Mouse (Mus musculus) midbrain, embryonic 13.5 days (tissue): Measurements from ENCODE around the gene Acmsd. TPM values are rescaled to one million over a fixed set of nuclear protein-coding genes. Genes with fewer than 3 reads are reported as not detected.

ENCODE experiments used
- ATAC-seq: fragments of 200-750 bp; cut with Nextera tagmentation; 2 replicates; pipeline ENCODE4 v1.8.0; 2017; ENCODE audit warnings: mild to moderate bottlenecking, moderate TSS enrichment, moderate library complexity
- H3K27ac ChIP-seq: fragments of 300-500 bp; sonication (generic); 2 replicates; pipeline ENCODE4 v1.5.1; 2015; ENCODE audit warnings: inconsistent platforms, mild to moderate bottlenecking, moderate library complexity
- H3K27me3 ChIP-seq: fragments of 300-500 bp; sonication (generic); 2 replicates; pipeline ENCODE4 v1.6.1; 2015; ENCODE audit warnings: mild to moderate bottlenecking, inconsistent platforms
- H3K36me3 ChIP-seq: fragments of 300-500 bp; sonication (generic); 2 replicates; pipeline ENCODE4 v1.6.1; 2015; ENCODE audit warnings: mild to moderate bottlenecking, inconsistent platforms
- H3K4me1 ChIP-seq: fragments of 300-500 bp; sonication (generic); replicated peaks from 2 replicates; pipeline ENCODE4 v1.6.1; 2015; ENCODE audit warnings: inconsistent platforms
- H3K4me2 ChIP-seq: fragments of 300-500 bp; sonication (generic); replicated peaks from 2 replicates; pipeline ENCODE4 v1.6.1; 2015; ENCODE audit warnings: moderate library complexity, mild to moderate bottlenecking, inconsistent platforms
- H3K4me3 ChIP-seq: fragments of 300-500 bp; sonication (generic); replicated peaks from 2 replicates; pipeline ENCODE4 v1.5.1; 2015; ENCODE audit warnings: mild to moderate bottlenecking, inconsistent platforms
- H3K9ac ChIP-seq: fragments of 300-500 bp; sonication (generic); replicated peaks from 2 replicates; pipeline ENCODE4 v1.6.1; 2015; ENCODE audit warnings: mild to moderate bottlenecking, inconsistent platforms
- H3K9me3 ChIP-seq: fragments of 300-500 bp; sonication (generic); 2 replicates; pipeline ENCODE4 v1.6.1; 2016; ENCODE audit warnings: mild to moderate bottlenecking, inconsistent platforms
- WGBS: fragments of 180-500 bp; shearing (Covaris S2); methylation state at CpG from one replicate; pipeline ENCODE4 v1.1.7; 2015; 5-methylcytosine and 5-hydroxymethylcytosine counted together
- polyA plus RNA-seq: library from polyadenylated mRNA; unstranded; fragments of >200 nt; fragmentation: Nextera tagmentation; extraction: Ambion mirVana; gene quantifications from 2 replicates; pipeline ENCODE4 v1.2.1, GENCODE M21; 2015

Acmsd gene
- polyA plus RNA-seq, 1 experiment from 2014 or later: 0.09 TPM

DNA sequence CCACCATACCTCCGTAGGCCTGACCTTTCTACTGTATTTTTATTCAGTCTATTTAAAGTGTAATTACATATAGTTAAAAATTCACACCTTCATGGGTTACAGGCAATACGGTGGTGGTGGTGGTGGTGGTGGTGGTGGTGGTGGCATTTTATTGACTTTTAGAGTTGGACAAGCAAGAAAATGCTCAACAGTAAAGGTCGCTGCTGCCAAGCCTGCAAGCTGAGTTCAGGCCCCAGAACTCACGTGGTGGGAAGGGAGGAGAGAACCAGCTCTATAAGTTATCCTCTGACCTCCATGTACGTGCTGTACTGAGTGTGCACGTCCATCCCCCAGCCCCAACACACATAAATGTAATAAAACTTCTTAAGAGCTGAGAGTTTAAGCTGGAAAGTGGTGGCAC is 87.2 kb downstream of the Acmsd start:
- 90% methylated on average over 6 of the region's 6 CpGs for WGBS
- H3K27ac ChIP-seq: no peak overlapping the region
- no peak overlapping the region for H3K4me3 ChIP-seq
- no peaks in the 10 kb centered on the region for H3K27me3 ChIP-seq
- ATAC-seq: no peak
- no peak overlapping the region for H3K9ac ChIP-seq
- H3K4me2 ChIP-seq: no peak overlapping the region
- H3K4me1 ChIP-seq: no peaks in the 10 kb centered on the region
- no peaks in the 10 kb centered on the region for H3K9me3 ChIP-seq
- H3K36me3 ChIP-seq: no peaks in the 10 kb centered on the region

Other genes with a start within 250 kb of the Acmsd start
- 59.8 and 65.8 TPM in 2 replicates for gene Tmem163, start 49.9 kb upstream of the Acmsd start, polyA plus RNA-seq
- gene Ccnt2, start 44.8 kb downstream of the Acmsd start, polyA plus RNA-seq: 132 and 134 TPM in 2 replicates
- 0.15 and 0.17 TPM in 2 replicates for gene Map3k19, start 125.6 kb downstream of the Acmsd start, polyA plus RNA-seq
- gene Rab3gap1, start 139.4 kb downstream of the Acmsd start, polyA plus RNA-seq: 22.7 and 23.6 TPM in 2 replicates